Comparison of ENCODE assay signal across 9 mouse cellular contexts in genomic region chr5:30482319-30482718, GRCm38 (mm10). TPM values are rescaled to one million over a fixed set of nuclear protein-coding genes. Genes with fewer than 3 reads are reported as not detected.
A peak's percentile ranks its signal among the peaks of the same experiment; 100 is the strongest.
DNase-seq lines count a peak whose midpoint lies in the region; ATAC-seq and TF ChIP-seq lines count a peak whose summit lies in the region.
"Had no signal": no experiment of that assay in that cellular context is flagged by ENCODE, and none has a peak within 500 bp of the region (broad histone marks: within the 10 kb centered on the region; RNA-seq: fewer than 3 reads in every experiment).

No protein-coding gene starts in this region.

- peak; percentile 66 for TF ChIP-seq CTCF in bone marrow macrophage, adult 2 months (IDR thresholded peaks at IDR 0.05; ENCODE audit: low read depth, low read length)
- peak; percentile 93 for TF ChIP-seq CTCF in embryonic fibroblast, embryonic 13.5 days (IDR thresholded peaks at IDR 0.05; ENCODE audit: borderline replicate concordance, insufficient read depth, low read length)
- TF ChIP-seq CTCF in layer of hippocampus, adult 2 months (conservative IDR thresholded peaks at IDR 0.05) = peak; percentile 77
- TF ChIP-seq CTCF in lung, postnatal 0 days (IDR thresholded peaks at IDR 0.05) = peak; percentile 86

- TF ChIP-seq EP300 in lung, postnatal 0 days (IDR thresholded peaks at IDR 0.05) = no peak

- peak; percentile 68; the same call in 1 of the 2 replicates for ATAC-seq in lung, postnatal 0 days

- TF ChIP-seq POLR2A in bone marrow macrophage, adult 2 months (IDR thresholded peaks at IDR 0.05; ENCODE audit: borderline replicate concordance, low read depth, low read length) = no peak
- no peak for TF ChIP-seq POLR2A in embryonic fibroblast, embryonic 13.5 days (IDR thresholded peaks at IDR 0.05; ENCODE audit: low read depth, low read length)

- intact Hi-C loops in heart, postnatal 10 days (cut with DNase I) = loop anchor here (1.0 to 5.0 kb wide), 2 partner anchors 59 to 270 kb away; no protein-coding TSS in a partner anchor

- DNase-seq in MEL-GATA-1-ER (ENCODE audit: extremely low read depth, low read depth) = peak; percentile 60
- peak; percentile 82 to 90 for DNase-seq in heart, postnatal 10 days
- DNase-seq in layer of hippocampus, adult 2 months (ENCODE audit: low spot score in 2 of 2) = peak; percentile 50 to 77
- peak; percentile 81 for DNase-seq in lung, postnatal 0 days (ENCODE audit: low spot score)
- DNase-seq in right cerebral cortex, adult 2 months (ENCODE audit: low spot score in 2 of 2) = peak; percentile 79 to 83
- DNase-seq in urinary bladder, postnatal 36 days (ENCODE audit: low spot score in 2 of 2) = peak; percentile 65 to 72

- 19% methylated on average over 5 of the region's 5 CpGs for WGBS in lung, postnatal 0 days

- H3K27ac ChIP-seq in bone marrow macrophage, adult 2 months (ENCODE audit: insufficient read depth, low read depth, low read length) = no peak overlapping the region
- H3K27ac ChIP-seq in embryonic fibroblast, embryonic 13.5 days (ENCODE audit: insufficient read depth, low read length) = no peak overlapping the region
- H3K27ac ChIP-seq in layer of hippocampus, adult 2 months = no peak overlapping the region
- no peak overlapping the region for H3K27ac ChIP-seq in lung, postnatal 0 days (ENCODE audit: low read length)
- H3K27ac ChIP-seq: limb, embryonic 13.5 days had no signal

- no peaks in the 10 kb centered on the region for H3K27me3 ChIP-seq in lung, postnatal 0 days (replicated peaks; ENCODE audit: insufficient read depth, low read length)
- H3K27me3 ChIP-seq: limb, embryonic 13.5 days had no signal

- H3K9ac ChIP-seq in lung, postnatal 0 days (replicated peaks; ENCODE audit: low read depth) = no peak overlapping the region
- H3K9ac ChIP-seq: limb, embryonic 13.5 days had no signal

- H3K4me2 ChIP-seq in lung, postnatal 0 days (replicated peaks; ENCODE audit: low read depth, low read length) = no peak overlapping the region
- H3K4me2 ChIP-seq: limb, embryonic 13.5 days had no signal

- no peaks in the 10 kb centered on the region for H3K4me1 ChIP-seq in bone marrow macrophage, adult 2 months (ENCODE audit: control insufficient read depth, insufficient read depth, low read length)
- no peaks in the 10 kb centered on the region for H3K4me1 ChIP-seq in embryonic fibroblast, embryonic 13.5 days (ENCODE audit: control insufficient read depth, insufficient read depth, low read length)
- H3K4me1 ChIP-seq in lung, postnatal 0 days (ENCODE audit: insufficient read depth, low read depth, low read length) = no peaks in the 10 kb centered on the region; the same call in 1 of the 2 replicates
- H3K4me1 ChIP-seq: limb, embryonic 13.5 days had no signal

- H3K9me3 ChIP-seq in lung, postnatal 0 days (ENCODE audit: low read length) = no peaks in the 10 kb centered on the region
- H3K9me3 ChIP-seq: limb, embryonic 13.5 days had no signal

- H3K36me3 ChIP-seq in lung, postnatal 0 days (ENCODE audit: insufficient read depth, low read length) = no peaks in the 10 kb centered on the region
- H3K36me3 ChIP-seq: limb, embryonic 13.5 days had no signal

- H3K4me3 ChIP-seq in bone marrow macrophage, adult 2 months (ENCODE audit: insufficient read depth, low read length) = no peak overlapping the region
- no peak overlapping the region for H3K4me3 ChIP-seq in embryonic fibroblast, embryonic 13.5 days (ENCODE audit: insufficient read depth, low read length)
- no peak overlapping the region for H3K4me3 ChIP-seq in layer of hippocampus, adult 2 months
- no peak overlapping the region for H3K4me3 ChIP-seq in lung, postnatal 0 days (ENCODE audit: low read depth, low read length)
- H3K4me3 ChIP-seq: limb, embryonic 13.5 days had no signal

RNA-seq across cellular contexts. Expression of gene 1700001C02Rik, which starts 16.5 kb away (rescaled TPM):
- polyA plus RNA-seq in bone marrow macrophage, adult 2 months (2012; ENCODE audit: insufficient read depth, insufficient read length, missing spikeins) = not detected in 2 replicates
- not detected in 2 replicates for polyA plus RNA-seq in embryonic fibroblast, embryonic 13.5 days (2011; ENCODE audit: insufficient read length, low read depth, missing spikeins)
- not detected for total RNA-seq in heart, postnatal 10 days (2021)
- under 1 TPM in 1 of 2 experiments, not detected in 1; 0.90 TPM for total RNA-seq in layer of hippocampus, adult 2 months (2021)
- polyA plus RNA-seq in lung, postnatal 0 days (2015; fragmentation: Nextera tagmentation; extraction: Ambion mirVana) = 21.7 and 23.9 TPM in 2 replicates
- polyA plus RNA-seq: limb, embryonic 13.5 days had no signal

RNA-seq across cellular contexts. Expression of gene Otof, which starts 20.6 kb away (rescaled TPM):
- polyA plus RNA-seq in bone marrow macrophage, adult 2 months (2012; ENCODE audit: insufficient read depth, insufficient read length, missing spikeins) = not detected in 2 replicates
- not detected in 2 replicates for polyA plus RNA-seq in embryonic fibroblast, embryonic 13.5 days (2011; ENCODE audit: insufficient read length, low read depth, missing spikeins)
- total RNA-seq in heart, postnatal 10 days (2021) = under 1 TPM in 1 of 2 experiments, not detected in 1; 0.02 TPM
- total RNA-seq in layer of hippocampus, adult 2 months (2021) = 1 to 10 TPM; 4.2 to 4.4 TPM
- 0.10 and 0.12 TPM in 2 replicates for polyA plus RNA-seq in lung, postnatal 0 days (2015; fragmentation: Nextera tagmentation; extraction: Ambion mirVana)

Comparison
In these comparisons a context has a peak if more than half of its experiments do, and no peak if none do; other contexts are left out.
1. RNA of gene 1700001C02Rik, which starts 16.5 kb away (polyA plus RNA-seq): 21.7 to 23.9 TPM in lung, postnatal 0 days; not detected in bone marrow macrophage, adult 2 months and not detected in embryonic fibroblast, embryonic 13.5 days; every median in the first group is over 10 times any median in the second.
2. Peak in every context shown above with its lines, with median percentiles within 50 percentile points of each other: DNase-seq and CTCF ChIP-seq.